Mouse (Mus musculus) embryonic facial prominence, embryonic 12.5 days (tissue): ENCODE results near the gene Ehd4. TPM values are rescaled to one million over a fixed set of nuclear protein-coding genes. Genes with fewer than 3 reads are reported as not detected.

Experiments used
- ATAC-seq: fragments of 200-750 bp; cut with Nextera tagmentation; 2 replicates; pipeline ENCODE4 v1.8.0; 2017; ENCODE audit not compliant: insufficient number of reproducible peaks, insufficient read depth, low FRiP score, low TSS enrichment
- H3K27ac ChIP-seq: fragments of 300-500 bp; sonication (generic); 2 replicates; pipeline ENCODE4 v1.5.1; 2016; ENCODE audit warnings: mild to moderate bottlenecking
- H3K27me3 ChIP-seq: fragments of 300-500 bp; sonication (generic); 2 replicates; pipeline ENCODE4 v1.6.1; 2016; ENCODE audit warnings: mild to moderate bottlenecking, moderate library complexity
- H3K36me3 ChIP-seq: fragments of 300-500 bp; sonication (generic); 2 replicates; pipeline ENCODE4 v1.6.1; 2016; ENCODE audit warnings: mild to moderate bottlenecking
- H3K4me1 ChIP-seq: fragments of 300-500 bp; sonication (generic); 2 replicates; pipeline ENCODE4 v1.6.1; 2016
- H3K4me2 ChIP-seq: fragments of 300-500 bp; sonication (generic); replicated peaks from 2 replicates; pipeline ENCODE4 v1.6.1; 2016; ENCODE audit warnings: mild to moderate bottlenecking, moderate library complexity
- H3K4me3 ChIP-seq: fragments of 300-500 bp; sonication (generic); 2 replicates; pipeline ENCODE4 v1.5.1; 2016; ENCODE audit warnings: mild to moderate bottlenecking
- H3K9ac ChIP-seq: fragments of 300-500 bp; sonication (generic); 2 replicates; pipeline ENCODE4 v1.6.1; 2016; ENCODE audit warnings: mild to moderate bottlenecking, moderate library complexity
- H3K9me3 ChIP-seq: fragments of 300-500 bp; sonication (generic); 2 replicates; pipeline ENCODE4 v1.6.1; 2016; ENCODE audit warnings: mild to moderate bottlenecking, moderate library complexity
- WGBS: fragments of 180-500 bp; shearing (Covaris S2); methylation state at CpG from one replicate; pipeline ENCODE4 v1.1.7; 2016; 5-methylcytosine and 5-hydroxymethylcytosine counted together
- polyA plus RNA-seq: library from polyadenylated mRNA; unstranded; fragments of >200 nt; fragmentation: Nextera tagmentation; extraction: Ambion mirVana; gene quantifications from 2 replicates; pipeline ENCODE4 v1.2.1, GENCODE M21; 2016

Ehd4 gene
- polyA plus RNA-seq, 1 experiment from 2014 or later, result 22.8 TPM

GRCm38 (mm10) chr2:120093671-120094430 is 60.6 kb downstream of the Ehd4 start:
- no peak for ATAC-seq

GRCm38 (mm10) chr2:120090979-120091378 is 63.4 kb downstream of the Ehd4 start:
- no peaks in the 10 kb centered on the region for H3K27me3 ChIP-seq
- H3K36me3 ChIP-seq, result no peaks in the 10 kb centered on the region
- H3K4me2 ChIP-seq, result no peak overlapping the region
- WGBS, result 89% methylated on average over 17 of the region's 17 CpGs
- H3K9me3 ChIP-seq, result no peaks in the 10 kb centered on the region
- H3K27ac ChIP-seq, result no peak overlapping the region
- ATAC-seq, result no peak
- no peaks in the 10 kb centered on the region for H3K4me1 ChIP-seq
- H3K4me3 ChIP-seq, result no peak overlapping the region
- H3K9ac ChIP-seq, result no peak overlapping the region

More at GRCm38 (mm10) chr2:120093671-120094430, 60.6 kb downstream of the Ehd4 start:
- H3K36me3 ChIP-seq, result no peaks in the 10 kb centered on the region
- H3K27me3 ChIP-seq, result no peaks in the 10 kb centered on the region
- WGBS, result 69% methylated on average over 5 of the region's 5 CpGs
- no peak overlapping the region for H3K9ac ChIP-seq
- H3K4me1 ChIP-seq, result peaks cover 3% of the 10 kb centered on the region; the same call in 1 of the 2 replicates
- no peaks in the 10 kb centered on the region for H3K9me3 ChIP-seq
- H3K27ac ChIP-seq, result no peak overlapping the region
- no peak overlapping the region for H3K4me2 ChIP-seq
- H3K4me3 ChIP-seq, result no peak overlapping the region

- H3K4me1 ChIP-seq, result no peaks in the 10 kb centered on the region
- no peaks in the 10 kb centered on the region for H3K9me3 ChIP-seq
- WGBS, result 75% methylated on average over 2 of the region's 2 CpGs
- H3K4me2 ChIP-seq, result no peak overlapping the region
- H3K9ac ChIP-seq, result no peak overlapping the region
- ATAC-seq, result no peak
- H3K27me3 ChIP-seq, result no peaks in the 10 kb centered on the region
- H3K36me3 ChIP-seq, result no peaks in the 10 kb centered on the region
- H3K27ac ChIP-seq, result no peak overlapping the region
- H3K4me3 ChIP-seq, result no peak overlapping the region
Measured at GRCm38 (mm10) chr2:120087897-120088296, 66.5 kb downstream of the Ehd4 start.

- Histone ChIP-seq H3K36me3 (no peaks in the 10 kb centered on the region), H3K4me2 (no peak overlapping the region), H3K4me1 (no peaks in the 10 kb centered on the region), H3K9ac (no peak overlapping the region), H3K9me3 (no peaks in the 10 kb centered on the region), H3K27me3 (no peaks in the 10 kb centered on the region), H3K27ac (no peak overlapping the region), H3K4me3 (no peak overlapping the region)
- no peak for ATAC-seq
- 91% methylated on average over 3 of the region's 3 CpGs for WGBS
Measured at GRCm38 (mm10) chr2:120087391-120087790, 67.0 kb downstream of the Ehd4 start.

GRCm38 (mm10) chr2:120086038-120086437 is 68.4 kb downstream of the Ehd4 start:
- Histone ChIP-seq H3K4me1 (no peaks in the 10 kb centered on the region), H3K27me3 (no peaks in the 10 kb centered on the region), H3K4me2 (no peak overlapping the region), H3K9me3 (no peaks in the 10 kb centered on the region), H3K9ac (no peak overlapping the region), H3K36me3 (no peaks in the 10 kb centered on the region), H3K27ac (no peak overlapping the region), H3K4me3 (no peak overlapping the region)
- ATAC-seq, result no peak
- WGBS, result 86% methylated on average over 3 of the region's 3 CpGs

- no peaks in the 10 kb centered on the region for H3K27me3 ChIP-seq
- H3K4me3 ChIP-seq, result no peak overlapping the region
- H3K4me2 ChIP-seq, result no peak overlapping the region
- H3K4me1 ChIP-seq, result no peaks in the 10 kb centered on the region
- no peaks in the 10 kb centered on the region for H3K9me3 ChIP-seq
- 76% methylated on average over 14 of the region's 14 CpGs for WGBS
- H3K36me3 ChIP-seq, result no peaks in the 10 kb centered on the region
- no peak overlapping the region for H3K9ac ChIP-seq
- ATAC-seq, result no peak
- no peak overlapping the region for H3K27ac ChIP-seq
Measured at GRCm38 (mm10) chr2:120084593-120085361, 69.6 kb downstream of the Ehd4 start.

GRCm38 (mm10) chr2:120082416-120082815 is 72.0 kb downstream of the Ehd4 start:
- no peak overlapping the region for H3K27ac ChIP-seq
- H3K4me2 ChIP-seq, result no peak overlapping the region
- H3K36me3 ChIP-seq, result no peaks in the 10 kb centered on the region
- H3K9me3 ChIP-seq, result no peaks in the 10 kb centered on the region
- H3K4me3 ChIP-seq, result no peak overlapping the region
- no peak overlapping the region for H3K9ac ChIP-seq
- H3K4me1 ChIP-seq, result no peaks in the 10 kb centered on the region
- no peak for ATAC-seq
- H3K27me3 ChIP-seq, result peaks cover 3% of the 10 kb centered on the region
- 80% methylated on average over 2 of the region's 2 CpGs for WGBS

GRCm38 (mm10) chr2:120076076-120076705 is 78.2 kb downstream of the Ehd4 start:
- peaks cover 28% of the 10 kb centered on the region for H3K27me3 ChIP-seq
- no peaks in the 10 kb centered on the region for H3K36me3 ChIP-seq
- no peak overlapping the region for H3K9ac ChIP-seq
- no peaks in the 10 kb centered on the region for H3K9me3 ChIP-seq
- peak; percentile 61 for ATAC-seq
- 1% methylated on average over 34 of the region's 36 CpGs for WGBS
- peak overlapping the region; percentile 56 for H3K4me2 ChIP-seq
- peaks cover 4% of the 10 kb centered on the region; the same call in 1 of the 2 replicates for H3K4me1 ChIP-seq
- H3K27ac ChIP-seq, result no peak overlapping the region
- peak overlapping the region; percentile 29 for H3K4me3 ChIP-seq

GRCm38 (mm10) chr2:120074096-120074495 is 80.3 kb downstream of the Ehd4 start:
- H3K36me3 ChIP-seq, result no peaks in the 10 kb centered on the region
- no peak for ATAC-seq
- H3K27me3 ChIP-seq, result peaks cover 32% of the 10 kb centered on the region
- no peak overlapping the region for H3K27ac ChIP-seq
- no peak overlapping the region for H3K4me2 ChIP-seq
- H3K9ac ChIP-seq, result no peak overlapping the region
- peaks cover 4% of the 10 kb centered on the region; the same call in 1 of the 2 replicates for H3K4me1 ChIP-seq
- 89% methylated on average over 4 of the region's 4 CpGs for WGBS
- no peaks in the 10 kb centered on the region for H3K9me3 ChIP-seq
- H3K4me3 ChIP-seq, result no peak overlapping the region

GRCm38 (mm10) chr2:120069466-120069990 is 84.9 kb downstream of the Ehd4 start:
- H3K27ac ChIP-seq, result no peak overlapping the region
- H3K4me2 ChIP-seq, result no peak overlapping the region
- no peak overlapping the region for H3K9ac ChIP-seq
- H3K9me3 ChIP-seq, result no peaks in the 10 kb centered on the region
- WGBS, result 64% methylated on average over 8 of the region's 8 CpGs
- no peak for ATAC-seq
- peaks cover 9% of the 10 kb centered on the region; the same call in 1 of the 2 replicates for H3K27me3 ChIP-seq
- H3K4me1 ChIP-seq, result no peaks in the 10 kb centered on the region; the same call in 1 of the 2 replicates
- no peaks in the 10 kb centered on the region for H3K36me3 ChIP-seq
- H3K4me3 ChIP-seq, result no peak overlapping the region
